Mouse (Mus musculus): Measurements from ENCODE around the gene Mast4.

The Mast4 gene

GRCm38 (mm10) chr13:103061680-103062079, 272.6 kb downstream of the Mast4 start:
- no peak for DNase-seq (ENCODE audit: low read depth, low spot score)

- DNase-seq (ENCODE audit: low read depth, low spot score), result no peak
Measured at GRCm38 (mm10) chr13:103059995-103060652, 274.2 kb downstream of the Mast4 start.

- no peak for DNase-seq (ENCODE audit: low read depth, low spot score)
Measured at GRCm38 (mm10) chr13:103056451-103056850, 277.8 kb downstream of the Mast4 start.

GRCm38 (mm10) chr13:103052661-103053060, 281.6 kb downstream of the Mast4 start:
- no peak for DNase-seq (ENCODE audit: low read depth, low spot score)

GRCm38 (mm10) chr13:103048954-103049353, 285.3 kb downstream of the Mast4 start:
- no peak for DNase-seq (ENCODE audit: low read depth, low spot score)

GRCm38 (mm10) chr13:103043692-103044091, 290.6 kb downstream of the Mast4 start:
- no peak for DNase-seq (ENCODE audit: low read depth, low spot score)

- DNase-seq (ENCODE audit: low read depth, low spot score), result no peak
Measured at GRCm38 (mm10) chr13:103043011-103043410, 291.3 kb downstream of the Mast4 start.

GRCm38 (mm10) chr13:103037466-103037865, 296.8 kb downstream of the Mast4 start:
- DNase-seq (ENCODE audit: low read depth, low spot score), result no peak

GRCm38 (mm10) chr13:103029377-103029776, 304.9 kb downstream of the Mast4 start:
- no peak for DNase-seq (ENCODE audit: low read depth, low spot score)

- DNase-seq (ENCODE audit: low read depth, low spot score), result no peak
Measured at GRCm38 (mm10) chr13:103027456-103028078, 306.7 kb downstream of the Mast4 start.

- DNase-seq (ENCODE audit: low read depth, low spot score), result no peak
Measured at GRCm38 (mm10) chr13:103025461-103025860, 308.8 kb downstream of the Mast4 start.

- DNase-seq (ENCODE audit: low read depth, low spot score), result no peak
Measured at GRCm38 (mm10) chr13:103018481-103018880, 315.8 kb downstream of the Mast4 start.

- no peak for DNase-seq (ENCODE audit: low read depth, low spot score)
Measured at GRCm38 (mm10) chr13:103017661-103018060, 316.6 kb downstream of the Mast4 start.

GRCm38 (mm10) chr13:103015131-103015750, 319.1 kb downstream of the Mast4 start:
- no peak for DNase-seq (ENCODE audit: low read depth, low spot score)

- no peak for DNase-seq (ENCODE audit: low read depth, low spot score)
Measured at GRCm38 (mm10) chr13:103014631-103015030, 319.7 kb downstream of the Mast4 start.

- no peak for DNase-seq (ENCODE audit: low read depth, low spot score)
Measured at GRCm38 (mm10) chr13:103014222-103014621, 320.1 kb downstream of the Mast4 start.

- no peak for DNase-seq (ENCODE audit: low read depth, low spot score)
Measured at GRCm38 (mm10) chr13:103005227-103005626, 329.1 kb downstream of the Mast4 start.

- DNase-seq (ENCODE audit: low read depth, low spot score), result no peak
Measured at GRCm38 (mm10) chr13:103001831-103002230, 332.5 kb downstream of the Mast4 start.

- no peak for DNase-seq (ENCODE audit: low read depth, low spot score)
Measured at GRCm38 (mm10) chr13:103000891-103001290, 333.4 kb downstream of the Mast4 start.

GRCm38 (mm10) chr13:102994098-102994497, 340.2 kb downstream of the Mast4 start:
- no peak for DNase-seq (ENCODE audit: low read depth, low spot score)

- no peak for DNase-seq (ENCODE audit: low read depth, low spot score)
Measured at GRCm38 (mm10) chr13:102992680-102993423, 341.4 kb downstream of the Mast4 start.

- no peak for DNase-seq (ENCODE audit: low read depth, low spot score)
Measured at GRCm38 (mm10) chr13:102991928-102992327, 342.4 kb downstream of the Mast4 start.

All from retina, adult 2 months (tissue).